Mouse (Mus musculus): ENCODE measurements around the gene Nr1d2. TPM values are rescaled to one million over a fixed set of nuclear protein-coding genes. Genes with fewer than 3 reads are reported as not detected.
"Not testable (repeated sequence)": the region's sequence is repeated elsewhere in the genome, so short reads cannot be mapped to it uniquely, and the experiment has no call there.

Gene Nr1d2
- polyA plus RNA-seq (2012; rRNA removed): 58.3 and 77.6 TPM in 2 replicates

GRCm38 (mm10) chr14:18238750-18239731, at the start of gene Nr1d2:
Nr1d2 (minus strand) TSS chr14:18239127.
- DNase-seq (ENCODE audit: low spot score): peak; percentile 93

- DNase-seq (ENCODE audit: low spot score): no peak
Observed at GRCm38 (mm10) chr14:18287391-18287790, 48.5 kb upstream of the Nr1d2 start.

- no peak for DNase-seq (ENCODE audit: low spot score)
Observed at GRCm38 (mm10) chr14:18286441-18286840, 47.5 kb upstream of the Nr1d2 start.

- DNase-seq (ENCODE audit: low spot score): no peak
Observed at GRCm38 (mm10) chr14:18285476-18285875, 46.5 kb upstream of the Nr1d2 start.

- DNase-seq (ENCODE audit: low spot score): no peak
Observed at GRCm38 (mm10) chr14:18284581-18284980, 45.7 kb upstream of the Nr1d2 start.

- DNase-seq (ENCODE audit: low spot score): no peak
Observed at GRCm38 (mm10) chr14:18280375-18280774, 41.4 kb upstream of the Nr1d2 start.

GRCm38 (mm10) chr14:18274526-18274925, 35.6 kb upstream of the Nr1d2 start:
- no peak for DNase-seq (ENCODE audit: low spot score)

GRCm38 (mm10) chr14:18271666-18272065, 32.7 kb upstream of the Nr1d2 start:
- no peak for DNase-seq (ENCODE audit: low spot score)

- peak; percentile 89 for DNase-seq (ENCODE audit: low spot score)
Observed at GRCm38 (mm10) chr14:18270529-18271441, 31.9 kb upstream of the Nr1d2 start, which contains the start of the genes Nkiras1 and Rpl15. Nkiras1 (plus strand) TSS chr14:18271136. Rpl15 (minus strand) TSS chr14:18271391.

GRCm38 (mm10) chr14:18269947-18270528, 31.1 kb upstream of the Nr1d2 start:
- not testable (repeated sequence) for DNase-seq (ENCODE audit: low spot score)

GRCm38 (mm10) chr14:18263427-18263826, 24.5 kb upstream of the Nr1d2 start:
- no peak for DNase-seq (ENCODE audit: low spot score)

- no peak for DNase-seq (ENCODE audit: low spot score)
Observed at GRCm38 (mm10) chr14:18261203-18261602, 22.3 kb upstream of the Nr1d2 start.

- no peak for DNase-seq (ENCODE audit: low spot score)
Observed at GRCm38 (mm10) chr14:18242638-18243130, 3.8 kb upstream of the Nr1d2 start.

GRCm38 (mm10) chr14:18241786-18242185, 2.9 kb upstream of the Nr1d2 start:
- DNase-seq (ENCODE audit: low spot score): no peak

GRCm38 (mm10) chr14:18240132-18240531, 1.2 kb upstream of the Nr1d2 start:
- DNase-seq (ENCODE audit: low spot score): no peak

- peak; percentile 99 for DNase-seq (ENCODE audit: low spot score)
Observed at GRCm38 (mm10) chr14:18238131-18238749, 687 bp downstream of the Nr1d2 start.

GRCm38 (mm10) chr14:18237381-18237780, 1.5 kb downstream of the Nr1d2 start:
- DNase-seq (ENCODE audit: low spot score): no peak

- DNase-seq (ENCODE audit: low spot score): not testable (repeated sequence)
Observed at GRCm38 (mm10) chr14:18236496-18237235, 2.3 kb downstream of the Nr1d2 start.

GRCm38 (mm10) chr14:18233981-18234960, 4.7 kb downstream of the Nr1d2 start:
- no peak for DNase-seq (ENCODE audit: low spot score)
